20 mouse cellular contexts compared by ENCODE assay signal in the genomic region with DNA sequence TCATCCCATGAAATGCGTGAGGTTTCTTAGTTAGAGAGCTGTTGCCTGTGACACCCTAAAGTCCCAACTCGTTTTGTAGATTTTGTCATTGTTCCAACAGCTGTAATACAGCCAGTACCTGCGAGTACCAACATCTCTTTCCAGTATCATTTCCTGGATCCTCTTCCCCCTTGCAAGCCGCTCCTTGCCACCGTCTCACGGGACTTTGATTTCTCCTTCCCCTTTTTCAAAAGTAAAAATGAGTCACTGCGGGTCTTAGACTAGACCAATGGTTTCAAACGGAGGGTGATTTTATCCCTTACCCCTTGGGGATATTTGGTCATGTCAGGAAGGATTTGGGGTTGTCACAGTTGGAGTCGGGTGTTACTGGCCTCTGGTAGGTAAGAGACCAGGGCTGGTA. TPM values are rescaled to one million over a fixed set of nuclear protein-coding genes. Genes with fewer than 3 reads are reported as not detected.
"Had no signal": no experiment of that assay in that cellular context is flagged by ENCODE, and none has a peak within 500 bp of the region (broad histone marks: within the 10 kb centered on the region; RNA-seq: fewer than 3 reads in every experiment).

No protein-coding gene starts in this region.

- H3K27ac ChIP-seq: neural tube, embryonic 15.5 days; stomach, embryonic 15.5 days; stomach, postnatal 0 days had no signal

- H3K4me1 ChIP-seq: neural tube, embryonic 15.5 days; stomach, embryonic 15.5 days had no signal

- DNase-seq: retina, postnatal 1 day; right cerebral cortex, adult 18-20 months; right cerebral cortex, postnatal 14 days; right cerebral cortex, postnatal 25 days; right cerebral cortex, postnatal 4 days; spleen, adult 18-20 months; thymus, adult 18-20 months; thymus, adult 2 months; thymus, postnatal 14 days; thymus, postnatal 25 days; thymus, postnatal 36 days; thymus, postnatal 4 days had no signal

- H3K9ac ChIP-seq: neural tube, embryonic 15.5 days; stomach, embryonic 15.5 days had no signal

- H3K4me2 ChIP-seq: neural tube, embryonic 15.5 days; stomach, embryonic 15.5 days had no signal

- H3K9me3 ChIP-seq: neural tube, embryonic 15.5 days; stomach, embryonic 15.5 days had no signal

- H3K36me3 ChIP-seq: neural tube, embryonic 15.5 days; stomach, embryonic 15.5 days had no signal

- H3K27me3 ChIP-seq: neural tube, embryonic 15.5 days; stomach, embryonic 15.5 days had no signal

- H3K4me3 ChIP-seq: neural tube, embryonic 15.5 days; stomach, embryonic 15.5 days had no signal

RNA-seq across cellular contexts. Expression of a gene that starts 56.5 kb away (rescaled TPM):
- total RNA-seq: neutrophil, adult 5-6 weeks had no signal
- polyA plus RNA-seq: neural tube, embryonic 14.5 days; neural tube, embryonic 15.5 days; small intestine, adult 2 months; spleen, adult 2 months; urinary bladder, adult 2 months had no signal
